Mouse (Mus musculus): Measurements from ENCODE around the gene Efhc1. TPM values are rescaled to one million over a fixed set of nuclear protein-coding genes. Genes with fewer than 3 reads are reported as not detected.

Gene Efhc1
- polyA plus RNA-seq, 1 experiment = 2.2 TPM

- H3K4me3 ChIP-seq (ENCODE audit: insufficient read depth, low read length) = no peak overlapping the region
- H3K27ac ChIP-seq (ENCODE audit: insufficient read depth, low read length) = no peak overlapping the region
- H3K4me1 ChIP-seq (ENCODE audit: control insufficient read depth, insufficient read depth, low read length) = no peaks in the 10 kb centered on the region
- no peak for TF ChIP-seq CTCF (IDR thresholded peaks at IDR 0.05; ENCODE audit: extremely low read depth, insufficient read depth, low read length)
- no peak for TF ChIP-seq POLR2A (IDR thresholded peaks at IDR 0.05; ENCODE audit: extremely low read depth, insufficient read depth, low read length)
Observed at GRCm38 (mm10) chr1:21023101-21023500, 71.7 kb downstream of the Efhc1 start.

GRCm38 (mm10) chr1:21025203-21025602 is 73.8 kb downstream of the Efhc1 start:
- TF ChIP-seq POLR2A (IDR thresholded peaks at IDR 0.05; ENCODE audit: extremely low read depth, insufficient read depth, low read length) = no peak
- no peak for TF ChIP-seq CTCF (IDR thresholded peaks at IDR 0.05; ENCODE audit: extremely low read depth, insufficient read depth, low read length)
- no peak overlapping the region for H3K27ac ChIP-seq (ENCODE audit: insufficient read depth, low read length)
- no peak overlapping the region for H3K4me3 ChIP-seq (ENCODE audit: insufficient read depth, low read length)
- H3K4me1 ChIP-seq (ENCODE audit: control insufficient read depth, insufficient read depth, low read length) = no peaks in the 10 kb centered on the region

DNA sequence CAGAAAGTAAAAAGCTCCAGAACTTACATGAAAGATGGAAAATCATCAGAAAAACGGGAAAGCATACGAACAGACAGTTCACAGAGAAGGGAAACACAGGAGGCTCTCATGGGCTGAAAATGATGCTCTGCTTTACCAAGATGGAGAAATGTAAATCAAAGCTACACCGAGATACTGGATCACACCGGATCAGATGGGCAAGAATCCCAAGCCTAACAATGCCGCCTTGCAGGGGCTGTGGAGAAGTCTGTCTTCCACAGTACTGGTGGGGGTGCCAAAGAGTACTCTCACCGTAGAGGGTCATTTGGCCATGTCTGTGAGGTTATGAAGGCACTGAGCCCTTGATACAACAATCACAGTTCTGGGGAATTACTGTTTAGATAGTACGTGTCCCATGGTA is 75.1 kb downstream of the Efhc1 start:
- Histone ChIP-seq H3K27ac (ENCODE audit: insufficient read depth, low read length) (no peak overlapping the region), H3K4me3 (ENCODE audit: insufficient read depth, low read length) (no peak overlapping the region), H3K4me1 (ENCODE audit: control insufficient read depth, insufficient read depth, low read length) (no peaks in the 10 kb centered on the region)
- TF ChIP-seq CTCF (IDR thresholded peaks at IDR 0.05; ENCODE audit: extremely low read depth, insufficient read depth, low read length) = no peak
- no peak for TF ChIP-seq POLR2A (IDR thresholded peaks at IDR 0.05; ENCODE audit: extremely low read depth, insufficient read depth, low read length)

GRCm38 (mm10) chr1:21029000-21029399 is 77.6 kb downstream of the Efhc1 start:
- no peak for TF ChIP-seq CTCF (IDR thresholded peaks at IDR 0.05; ENCODE audit: extremely low read depth, insufficient read depth, low read length)
- no peak for TF ChIP-seq POLR2A (IDR thresholded peaks at IDR 0.05; ENCODE audit: extremely low read depth, insufficient read depth, low read length)
- Histone ChIP-seq H3K27ac (ENCODE audit: insufficient read depth, low read length) (no peak overlapping the region), H3K4me1 (ENCODE audit: control insufficient read depth, insufficient read depth, low read length) (no peaks in the 10 kb centered on the region), H3K4me3 (ENCODE audit: insufficient read depth, low read length) (no peak overlapping the region)

DNA sequence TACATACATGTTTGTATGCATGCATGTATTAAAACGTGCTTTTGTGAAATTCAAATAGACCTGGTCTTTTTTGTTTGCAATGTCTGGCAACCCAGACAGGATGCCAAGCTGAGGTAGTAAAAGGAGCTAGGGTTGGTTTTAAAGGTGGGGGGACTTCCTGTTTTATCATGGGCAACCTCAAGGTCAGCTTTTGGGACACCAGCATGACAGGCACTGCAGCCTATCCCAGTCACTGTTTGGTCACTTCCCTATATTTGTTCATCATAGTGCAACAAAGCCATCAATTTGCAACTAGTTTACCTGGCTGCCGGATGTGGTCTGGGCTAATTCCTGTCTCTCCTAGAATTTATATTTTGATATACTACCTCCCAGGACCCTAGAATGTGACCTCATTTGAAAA is 80.2 kb downstream of the Efhc1 start:
- no peak overlapping the region for H3K27ac ChIP-seq (ENCODE audit: insufficient read depth, low read length)
- H3K4me1 ChIP-seq (ENCODE audit: control insufficient read depth, insufficient read depth, low read length) = no peaks in the 10 kb centered on the region
- TF ChIP-seq CTCF (IDR thresholded peaks at IDR 0.05; ENCODE audit: extremely low read depth, insufficient read depth, low read length) (no peak), POLR2A (IDR thresholded peaks at IDR 0.05; ENCODE audit: extremely low read depth, insufficient read depth, low read length) (no peak)
- no peak overlapping the region for H3K4me3 ChIP-seq (ENCODE audit: insufficient read depth, low read length)

DNA sequence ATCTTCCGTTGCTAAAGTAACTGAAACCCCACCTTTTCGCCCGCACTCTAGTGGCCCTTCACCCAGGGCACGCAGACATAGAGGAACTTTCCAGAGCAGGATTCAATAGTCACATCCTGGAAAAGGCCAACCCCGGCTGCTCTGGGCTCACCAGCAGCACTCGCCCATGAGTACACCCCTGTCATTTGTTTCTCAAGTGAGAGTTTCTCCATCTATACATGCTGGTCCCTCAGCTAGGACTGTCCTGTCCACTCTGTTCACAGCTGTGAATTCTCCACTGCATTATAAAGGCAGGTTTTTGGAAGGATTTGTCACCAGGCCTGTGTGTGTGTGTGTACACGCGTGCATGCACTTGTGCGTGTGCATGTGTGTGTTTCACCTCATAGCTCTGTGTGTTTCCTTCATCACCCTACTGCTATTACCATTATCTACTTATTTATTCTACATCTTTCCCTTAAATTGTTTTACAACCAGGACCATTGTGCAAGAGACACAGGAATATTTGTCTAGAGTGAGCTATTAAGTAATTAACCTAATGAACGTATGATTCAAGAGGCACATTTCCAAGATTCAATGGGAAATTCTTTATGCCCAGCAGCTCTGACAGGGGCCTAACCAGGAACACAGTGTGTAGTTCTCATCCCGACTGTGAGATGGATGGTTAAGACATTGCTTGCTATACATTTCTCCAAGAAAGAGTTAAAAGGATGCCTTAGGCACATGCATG is 81.8 kb downstream of the Efhc1 start:
- Histone ChIP-seq H3K4me3 (ENCODE audit: insufficient read depth, low read length) (no peak overlapping the region), H3K4me1 (ENCODE audit: control insufficient read depth, insufficient read depth, low read length) (no peaks in the 10 kb centered on the region), H3K27ac (ENCODE audit: insufficient read depth, low read length) (no peak overlapping the region)
- TF ChIP-seq CTCF (IDR thresholded peaks at IDR 0.05; ENCODE audit: extremely low read depth, insufficient read depth, low read length) = no peak
- TF ChIP-seq POLR2A (IDR thresholded peaks at IDR 0.05; ENCODE audit: extremely low read depth, insufficient read depth, low read length) = no peak

- no peak for TF ChIP-seq POLR2A (IDR thresholded peaks at IDR 0.05; ENCODE audit: extremely low read depth, insufficient read depth, low read length)
- TF ChIP-seq CTCF (IDR thresholded peaks at IDR 0.05; ENCODE audit: extremely low read depth, insufficient read depth, low read length) = no peak
- no peaks in the 10 kb centered on the region for H3K4me1 ChIP-seq (ENCODE audit: control insufficient read depth, insufficient read depth, low read length)
- no peak overlapping the region for H3K4me3 ChIP-seq (ENCODE audit: insufficient read depth, low read length)
- H3K27ac ChIP-seq (ENCODE audit: insufficient read depth, low read length) = no peak overlapping the region
Observed at GRCm38 (mm10) chr1:21033792-21034119, 82.3 kb downstream of the Efhc1 start.

DNA sequence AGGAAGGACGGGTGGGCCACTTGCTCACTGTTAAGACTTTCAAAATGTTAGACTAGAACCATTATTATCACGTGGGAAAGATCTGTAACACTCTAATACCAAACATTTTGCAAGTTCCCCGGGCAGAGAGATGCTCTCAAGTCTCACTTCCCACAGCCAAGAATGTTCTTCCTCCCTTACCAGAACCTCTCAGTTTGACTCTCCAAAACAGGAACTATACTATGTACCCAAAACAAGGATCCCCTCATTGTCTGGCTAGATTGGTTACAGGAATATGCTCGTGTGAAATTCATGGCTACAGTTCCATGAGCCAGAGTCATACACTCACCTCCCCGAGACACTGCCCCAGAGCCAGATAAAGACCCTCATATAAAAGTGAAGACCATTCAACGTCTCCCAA is 84.5 kb downstream of the Efhc1 start:
- Histone ChIP-seq H3K4me3 (ENCODE audit: insufficient read depth, low read length) (no peak overlapping the region), H3K27ac (ENCODE audit: insufficient read depth, low read length) (no peak overlapping the region), H3K4me1 (ENCODE audit: control insufficient read depth, insufficient read depth, low read length) (no peaks in the 10 kb centered on the region)
- TF ChIP-seq POLR2A (IDR thresholded peaks at IDR 0.05; ENCODE audit: extremely low read depth, insufficient read depth, low read length) = no peak
- TF ChIP-seq CTCF (IDR thresholded peaks at IDR 0.05; ENCODE audit: extremely low read depth, insufficient read depth, low read length) = no peak

GRCm38 (mm10) chr1:21037881-21038601 is 86.6 kb downstream of the Efhc1 start:
- Histone ChIP-seq H3K4me1 (ENCODE audit: control insufficient read depth, insufficient read depth, low read length) (no peaks in the 10 kb centered on the region), H3K27ac (ENCODE audit: insufficient read depth, low read length) (no peak overlapping the region), H3K4me3 (ENCODE audit: insufficient read depth, low read length) (no peak overlapping the region)
- no peak for TF ChIP-seq CTCF (IDR thresholded peaks at IDR 0.05; ENCODE audit: extremely low read depth, insufficient read depth, low read length)
- no peak for TF ChIP-seq POLR2A (IDR thresholded peaks at IDR 0.05; ENCODE audit: extremely low read depth, insufficient read depth, low read length)

DNA sequence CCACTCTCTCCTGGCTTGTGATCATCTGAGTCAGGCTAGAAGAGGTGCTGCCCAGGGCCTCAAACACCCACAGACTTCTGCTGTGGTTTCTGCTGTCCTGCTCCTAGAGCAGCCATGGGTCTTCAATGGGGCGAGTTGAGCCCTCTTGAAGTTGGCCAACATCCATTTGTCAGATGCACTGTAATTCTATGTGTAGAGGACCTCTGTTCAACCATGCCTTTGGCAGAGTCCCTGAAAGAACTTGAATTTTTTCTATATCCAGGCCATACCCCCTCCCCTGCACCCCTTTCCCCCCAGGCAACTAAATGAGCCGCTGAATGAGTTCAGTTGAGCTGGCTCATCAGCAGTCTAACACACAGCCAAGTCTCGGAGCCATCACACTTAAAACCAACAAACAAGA is 88.1 kb downstream of the Efhc1 start:
- Histone ChIP-seq H3K4me1 (ENCODE audit: control insufficient read depth, insufficient read depth, low read length) (no peaks in the 10 kb centered on the region), H3K4me3 (ENCODE audit: insufficient read depth, low read length) (no peak overlapping the region), H3K27ac (ENCODE audit: insufficient read depth, low read length) (no peak overlapping the region)
- TF ChIP-seq POLR2A (IDR thresholded peaks at IDR 0.05; ENCODE audit: extremely low read depth, insufficient read depth, low read length) (no peak), CTCF (IDR thresholded peaks at IDR 0.05; ENCODE audit: extremely low read depth, insufficient read depth, low read length) (no peak)

Measured in cortical plate, adult 2 months (tissue).